Mouse (Mus musculus) limb, embryonic 12.5 days (tissue): ENCODE data around the gene Krt5. TPM values are rescaled to one million over a fixed set of nuclear protein-coding genes. Genes with fewer than 3 reads are reported as not detected.

Experiments
- ATAC-seq: fragments of 200-750 bp; cut with Nextera tagmentation; 2 replicates; pipeline ENCODE4 v1.8.0; 2017; ENCODE audit warnings: low read depth, moderate TSS enrichment; ENCODE audit not compliant: insufficient number of reproducible peaks, insufficient read depth, low FRiP score, low TSS enrichment
- H3K27ac ChIP-seq: fragments of 300-500 bp; sonication (generic); 2 replicates; pipeline ENCODE4 v1.5.1; 2016; ENCODE audit warnings: mild to moderate bottlenecking, moderate library complexity
- H3K27me3 ChIP-seq: fragments of 300-500 bp; sonication (generic); 2 replicates; pipeline ENCODE4 v1.6.1; 2016; ENCODE audit warnings: mild to moderate bottlenecking, moderate library complexity
- H3K36me3 ChIP-seq: fragments of 300-500 bp; sonication (generic); 2 replicates; pipeline ENCODE4 v1.6.1; 2016; ENCODE audit warnings: mild to moderate bottlenecking, moderate library complexity
- H3K4me1 ChIP-seq: fragments of 300-500 bp; sonication (generic); replicated peaks from 2 replicates; pipeline ENCODE4 v1.6.1; 2016
- H3K4me2 ChIP-seq: fragments of 300-500 bp; sonication (generic); 2 replicates; pipeline ENCODE4 v1.6.1; 2016; ENCODE audit warnings: mild to moderate bottlenecking, moderate library complexity
- H3K4me3 ChIP-seq: fragments of 300-500 bp; sonication (generic); replicated peaks from 2 replicates; pipeline ENCODE4 v1.5.1; 2016; ENCODE audit warnings: mild to moderate bottlenecking
- H3K9ac ChIP-seq: fragments of 300-500 bp; sonication (generic); replicated peaks from 2 replicates; pipeline ENCODE4 v1.6.1; 2016; ENCODE audit warnings: mild to moderate bottlenecking, moderate library complexity
- H3K9me3 ChIP-seq: fragments of 300-500 bp; sonication (generic); 2 replicates; pipeline ENCODE4 v1.6.1; 2016; ENCODE audit warnings: mild to moderate bottlenecking, moderate library complexity
- WGBS: fragments of 180-500 bp; shearing (Covaris S2); methylation state at CpG from one replicate; pipeline ENCODE4 v1.1.7; 2016; 5-methylcytosine and 5-hydroxymethylcytosine counted together
- polyA plus RNA-seq: library from polyadenylated mRNA; unstranded; fragments of >200 nt; fragmentation: Nextera tagmentation; extraction: Ambion mirVana; gene quantifications from 2 replicates; pipeline ENCODE4 v1.2.1, GENCODE M21; 2016

The Krt5 gene
- 101 and 109 TPM in 2 replicates for polyA plus RNA-seq

DNA sequence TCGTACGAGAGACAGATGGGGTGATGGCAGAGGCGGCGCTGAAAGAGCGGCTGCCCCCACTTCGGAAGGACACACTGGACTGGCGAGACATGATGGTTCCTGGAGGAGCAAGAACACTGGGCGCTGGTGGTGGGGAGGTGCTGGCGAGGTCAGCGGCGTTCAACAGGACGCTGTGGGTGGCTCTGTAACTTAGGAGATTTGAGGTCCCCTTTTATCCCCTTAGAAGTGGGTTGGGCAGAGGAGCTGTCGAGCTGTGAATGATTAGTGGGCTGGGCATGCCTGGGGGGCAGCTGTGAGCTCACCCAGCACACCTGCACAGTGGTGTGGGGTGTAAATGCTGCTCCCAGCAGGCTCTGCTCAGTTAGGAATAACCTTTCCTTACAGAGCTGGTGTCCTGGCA is at the start of gene Krt5:
TSS of gene Krt5 (minus strand) at position 179 of the 400 bp plus-strand sequence.
- no peak within 1 kb of the TSS for H3K9ac ChIP-seq
- ATAC-seq: no peak
- H3K4me3 ChIP-seq: peak within 1 kb of the TSS; percentile 21
- H3K36me3 ChIP-seq: no peaks in the 10 kb centered on the region
- H3K27ac ChIP-seq: no peak within 1 kb of the TSS
- 50% methylated on average over 13 of the region's 13 CpGs for WGBS
- H3K9me3 ChIP-seq: no peaks in the 10 kb centered on the region
- 0 out of 2 replicates have a peak, but pooled peaks cover 3% of the 10 kb centered on the region for H3K27me3 ChIP-seq
- no peaks in the 10 kb centered on the region for H3K4me1 ChIP-seq
- H3K4me2 ChIP-seq: 0 out of 2 replicates have a peak within 1 kb of the TSS, but pooled peaks have one; percentile 22

- H3K4me3 ChIP-seq: no peak within 1 kb of the TSS
- ATAC-seq: no peak
- H3K9ac ChIP-seq: no peak within 1 kb of the TSS
- H3K9me3 ChIP-seq: no peaks in the 10 kb centered on the region
- peaks cover 33% of the 10 kb centered on the region for H3K27me3 ChIP-seq
- H3K4me2 ChIP-seq: no peak within 1 kb of the TSS
- H3K4me1 ChIP-seq: no peaks in the 10 kb centered on the region
- H3K36me3 ChIP-seq: no peaks in the 10 kb centered on the region
- WGBS: 59% methylated on average over 14 of the region's 14 CpGs
- no peak within 1 kb of the TSS for H3K27ac ChIP-seq
Observed at GRCm38 (mm10) chr15:101742711-101743110, 30.0 kb upstream of the Krt5 start, which contains the start of gene Krt71. Krt71 (minus strand) TSS chr15:101743109.

DNA sequence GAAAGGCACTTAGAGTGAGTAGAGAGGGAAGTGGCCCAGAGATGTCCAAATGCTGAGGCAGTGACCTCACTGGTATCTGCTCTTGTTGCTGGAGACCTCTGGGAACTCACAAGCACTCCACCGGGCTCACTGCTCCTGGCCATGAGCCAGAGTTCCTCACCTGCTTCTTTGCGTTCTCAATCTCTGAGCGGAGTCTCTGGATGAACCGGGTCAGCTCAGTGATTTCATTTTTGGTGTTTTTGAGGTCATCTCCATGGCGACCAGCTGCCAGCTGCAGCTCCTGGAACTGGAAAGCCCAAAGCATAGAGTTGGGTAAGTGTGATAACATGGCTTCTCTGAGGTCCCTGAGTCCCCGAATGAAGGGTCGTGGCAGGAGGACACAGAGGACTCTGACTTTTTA is 25.1 kb upstream of the Krt5 start:
- no peak overlapping the region for H3K4me3 ChIP-seq
- no peak overlapping the region for H3K4me2 ChIP-seq
- H3K27me3 ChIP-seq: peaks cover 22% of the 10 kb centered on the region
- H3K36me3 ChIP-seq: no peaks in the 10 kb centered on the region
- no peak overlapping the region for H3K9ac ChIP-seq
- no peak overlapping the region for H3K27ac ChIP-seq
- no peaks in the 10 kb centered on the region for H3K4me1 ChIP-seq
- WGBS: 84% methylated on average over 7 of the region's 7 CpGs
- no peak for ATAC-seq
- H3K9me3 ChIP-seq: no peaks in the 10 kb centered on the region

GRCm38 (mm10) chr15:101730653-101731052 is 18.0 kb upstream of the Krt5 start:
- Histone ChIP-seq H3K4me3 (no peak overlapping the region), H3K9ac (no peak overlapping the region), H3K4me1 (no peaks in the 10 kb centered on the region), H3K27ac (no peak overlapping the region), H3K36me3 (no peaks in the 10 kb centered on the region), H3K4me2 (no peak overlapping the region), H3K9me3 (no peaks in the 10 kb centered on the region), H3K27me3 (peaks cover 10% of the 10 kb centered on the region; the same call in 1 of the 2 replicates)
- ATAC-seq: no peak

GRCm38 (mm10) chr15:101724686-101725085 is 12.0 kb upstream of the Krt5 start:
- Histone ChIP-seq H3K27ac (no peak overlapping the region), H3K4me2 (no peak overlapping the region), H3K27me3 (0 out of 2 replicates have a peak, but pooled peaks cover 4% of the 10 kb centered on the region), H3K9me3 (no peaks in the 10 kb centered on the region), H3K4me1 (no peaks in the 10 kb centered on the region), H3K36me3 (no peaks in the 10 kb centered on the region), H3K9ac (no peak overlapping the region), H3K4me3 (no peak overlapping the region)
- WGBS: 51% methylated on average over 5 of the region's 5 CpGs
- ATAC-seq: no peak

DNA sequence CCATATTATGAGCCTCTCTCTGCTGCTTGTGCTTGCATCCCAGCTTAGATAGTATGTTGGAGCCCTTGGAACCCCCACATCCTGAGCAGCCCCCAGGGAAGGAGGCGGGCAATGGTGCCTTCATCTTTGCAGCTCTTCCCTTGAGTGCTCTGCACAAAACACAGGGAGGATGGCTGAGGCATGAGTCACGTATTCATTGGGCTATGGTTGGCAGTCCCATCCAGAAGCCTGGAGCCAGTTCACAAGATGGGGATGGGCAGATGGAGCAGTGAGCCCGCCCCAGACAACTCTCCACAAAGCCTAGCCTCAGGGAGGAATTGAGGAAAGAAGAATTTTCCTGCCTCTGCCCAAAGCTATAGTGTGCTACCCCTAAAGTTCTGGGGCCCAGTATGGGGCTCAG is 3.1 kb upstream of the Krt5 start:
- no peaks in the 10 kb centered on the region for H3K9me3 ChIP-seq
- no peak overlapping the region for H3K4me2 ChIP-seq
- H3K27ac ChIP-seq: no peak overlapping the region
- no peak overlapping the region for H3K4me3 ChIP-seq
- 52% methylated on average over 3 of the region's 3 CpGs for WGBS
- no peaks in the 10 kb centered on the region for H3K36me3 ChIP-seq
- H3K4me1 ChIP-seq: no peaks in the 10 kb centered on the region
- no peak for ATAC-seq
- no peak overlapping the region for H3K9ac ChIP-seq
- H3K27me3 ChIP-seq: no peaks in the 10 kb centered on the region

- WGBS: 80% methylated on average over 5 of the region's 5 CpGs
- H3K27ac ChIP-seq: no peak overlapping the region
- no peaks in the 10 kb centered on the region for H3K9me3 ChIP-seq
- H3K9ac ChIP-seq: no peak overlapping the region
- no peaks in the 10 kb centered on the region for H3K36me3 ChIP-seq
- ATAC-seq: no peak
- H3K27me3 ChIP-seq: no peaks in the 10 kb centered on the region
- H3K4me1 ChIP-seq: no peaks in the 10 kb centered on the region
- no peak overlapping the region for H3K4me3 ChIP-seq
- H3K4me2 ChIP-seq: no peak overlapping the region
Observed at GRCm38 (mm10) chr15:101714356-101714755, 1.7 kb upstream of the Krt5 start.

DNA sequence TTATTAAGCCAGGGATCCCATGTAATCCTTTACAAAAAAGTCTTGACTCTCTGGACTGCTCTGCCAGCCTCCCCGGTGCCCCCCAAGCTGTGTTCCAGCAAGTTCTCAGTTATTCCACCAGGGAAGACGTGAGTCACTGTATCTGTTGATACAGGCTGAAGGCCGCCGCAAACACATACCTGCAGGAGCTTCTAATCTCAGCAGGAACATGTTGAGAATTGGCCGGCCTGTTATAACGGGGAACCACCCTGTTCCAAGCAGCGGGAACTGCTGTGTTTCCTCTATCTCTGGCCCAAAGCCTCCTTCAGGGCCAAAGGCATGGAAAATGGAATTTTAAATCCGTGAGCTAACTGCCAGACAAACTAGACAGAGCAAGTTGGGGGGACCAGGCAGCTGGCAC is 1.0 kb upstream of the Krt5 start:
- H3K36me3 ChIP-seq: no peaks in the 10 kb centered on the region
- ATAC-seq: no peak
- no peak overlapping the region for H3K4me2 ChIP-seq
- no peak overlapping the region for H3K9ac ChIP-seq
- no peak overlapping the region for H3K4me3 ChIP-seq
- H3K27ac ChIP-seq: no peak overlapping the region
- WGBS: 70% methylated on average over 8 of the region's 8 CpGs
- no peaks in the 10 kb centered on the region for H3K4me1 ChIP-seq
- no peaks in the 10 kb centered on the region for H3K9me3 ChIP-seq
- H3K27me3 ChIP-seq: no peaks in the 10 kb centered on the region

GRCm38 (mm10) chr15:101708683-101709082 is 4.0 kb downstream of the Krt5 start:
- Histone ChIP-seq H3K4me1 (no peaks in the 10 kb centered on the region), H3K4me3 (no peak overlapping the region), H3K9me3 (no peaks in the 10 kb centered on the region), H3K36me3 (no peaks in the 10 kb centered on the region), H3K4me2 (no peak overlapping the region), H3K27me3 (peaks cover 8% of the 10 kb centered on the region; the same call in 1 of the 2 replicates), H3K27ac (no peak overlapping the region), H3K9ac (no peak overlapping the region)
- WGBS: 66% methylated on average over 11 of the region's 11 CpGs
- ATAC-seq: no peak

GRCm38 (mm10) chr15:101707454-101707853 is 5.2 kb downstream of the Krt5 start:
- WGBS: 92% methylated on average over 9 of the region's 9 CpGs
- Histone ChIP-seq H3K4me3 (no peak overlapping the region), H3K27ac (no peak overlapping the region), H3K4me2 (no peak overlapping the region), H3K9ac (no peak overlapping the region), H3K27me3 (peaks cover 8% of the 10 kb centered on the region; the same call in 1 of the 2 replicates), H3K4me1 (no peaks in the 10 kb centered on the region), H3K36me3 (no peaks in the 10 kb centered on the region), H3K9me3 (no peaks in the 10 kb centered on the region)
- ATAC-seq: no peak

DNA sequence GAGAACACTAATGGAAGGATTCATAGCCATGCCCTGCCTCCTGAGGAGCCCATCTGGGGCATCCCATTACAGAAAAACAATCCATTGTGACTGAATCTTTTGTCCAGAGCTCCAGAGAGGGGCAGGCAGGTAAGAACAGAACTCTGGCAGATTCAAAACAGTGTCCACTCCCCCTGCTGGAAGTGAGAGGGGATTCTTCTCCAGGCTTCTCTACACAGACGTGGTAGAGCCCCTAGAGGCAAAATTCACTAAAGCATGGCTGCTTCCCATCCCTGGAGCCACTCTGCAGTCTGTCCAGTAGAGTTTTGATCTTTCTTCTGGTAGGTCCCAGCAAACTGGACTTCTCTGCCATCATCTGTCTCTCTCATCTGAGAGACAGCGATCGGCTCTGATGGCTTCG is 8.6 kb downstream of the Krt5 start:
- H3K4me1 ChIP-seq: no peaks in the 10 kb centered on the region
- no peak for ATAC-seq
- H3K9ac ChIP-seq: no peak overlapping the region
- WGBS: 67% methylated on average over 4 of the region's 4 CpGs
- H3K27me3 ChIP-seq: peaks cover 8% of the 10 kb centered on the region; the same call in 1 of the 2 replicates
- no peak overlapping the region for H3K4me2 ChIP-seq
- no peaks in the 10 kb centered on the region for H3K9me3 ChIP-seq
- no peak overlapping the region for H3K27ac ChIP-seq
- H3K4me3 ChIP-seq: no peak overlapping the region
- no peaks in the 10 kb centered on the region for H3K36me3 ChIP-seq

- ATAC-seq: no peak
- Histone ChIP-seq H3K36me3 (no peaks in the 10 kb centered on the region), H3K9me3 (no peaks in the 10 kb centered on the region), H3K9ac (no peak overlapping the region), H3K27ac (no peak overlapping the region), H3K4me1 (no peaks in the 10 kb centered on the region), H3K27me3 (peaks cover 4% of the 10 kb centered on the region; the same call in 1 of the 2 replicates), H3K4me2 (no peak overlapping the region), H3K4me3 (no peak overlapping the region)
- 37% methylated on average over 2 of the region's 2 CpGs for WGBS
Observed at GRCm38 (mm10) chr15:101702380-101702779, 10.3 kb downstream of the Krt5 start.
